11 mouse cellular contexts compared by ENCODE assay signal in genomic region chr11:117678740-117679139, GRCm38 (mm10). TPM values are rescaled to one million over a fixed set of nuclear protein-coding genes. Genes with fewer than 3 reads are reported as not detected.
DNase-seq lines count a peak whose midpoint lies in the region; ATAC-seq and TF ChIP-seq lines count a peak whose summit lies in the region.
"Had no signal": no experiment of that assay in that cellular context is flagged by ENCODE, and none has a peak within 500 bp of the region (broad histone marks: within the 10 kb centered on the region; RNA-seq: fewer than 3 reads in every experiment).

No protein-coding gene starts in this region.

- no peak for ATAC-seq in frontal cortex, adult (ENCODE audit: low TSS enrichment)

- no peaks in the 10 kb centered on the region for H3K9me3 ChIP-seq in heart, embryonic 10.5 days
- H3K9me3 ChIP-seq in CH12.LX (replicated peaks; ENCODE audit: low read length) = peaks cover 6% of the 10 kb centered on the region
- H3K9me3 ChIP-seq: liver, embryonic 15.5 days had no signal

- peaks cover 36% of the 10 kb centered on the region for H3K4me1 ChIP-seq in heart, embryonic 10.5 days
- peaks cover 4% of the 10 kb centered on the region; the same call in 1 of the 2 replicates for H3K4me1 ChIP-seq in lung, adult 2 months (ENCODE audit: control insufficient read depth, insufficient read depth, low read length)
- peaks cover 26 to 56% of the 10 kb centered on the region in 2 experiments for H3K4me1 ChIP-seq in CH12.LX (ENCODE audit: control insufficient read depth in 1 of 2, insufficient read depth in 2 of 2)
- peaks cover 8% of the 10 kb centered on the region for H3K4me1 ChIP-seq in cortical plate, adult 2 months (ENCODE audit: control insufficient read depth, insufficient read depth, low read length)
- H3K4me1 ChIP-seq: liver, embryonic 15.5 days had no signal

- H3K4me3 ChIP-seq in heart, embryonic 10.5 days = no peak overlapping the region
- H3K4me3 ChIP-seq in lung, adult 2 months (replicated peaks; ENCODE audit: extremely low read depth, low read depth, low read length) = no peak overlapping the region
- no peak overlapping the region for H3K4me3 ChIP-seq in CH12.LX (replicated peaks in 1 of 3; ENCODE audit: low read depth in 2 of 3, low read length in 2 of 3, poor library complexity in 1 of 3)
- no peak overlapping the region for H3K4me3 ChIP-seq in cortical plate, adult 2 months (ENCODE audit: insufficient read depth, low read length)
- H3K4me3 ChIP-seq: liver, embryonic 15.5 days had no signal

- H3K79me2 ChIP-seq in CH12.LX (replicated peaks; ENCODE audit: control insufficient read depth, extremely low read depth, insufficient read depth, poor library complexity, severe bottlenecking) = peaks cover 65% of the 10 kb centered on the region

- peak overlapping the region; percentile 28 for H3K9ac ChIP-seq in CH12.LX (ENCODE audit: insufficient read depth, low read depth)
- H3K9ac ChIP-seq: liver, embryonic 15.5 days had no signal

- TF ChIP-seq POLR2A in lung, adult 2 months (IDR thresholded peaks at IDR 0.05; ENCODE audit: borderline replicate concordance, extremely low read depth, low read depth, low read length) = no peak
- TF ChIP-seq POLR2A in CH12.LX (IDR thresholded peaks at IDR 0.05; ENCODE audit: low read depth, low read length) = no peak
- no peak for TF ChIP-seq POLR2A in cortical plate, adult 2 months (IDR thresholded peaks at IDR 0.05; ENCODE audit: extremely low read depth, insufficient read depth, low read length)

- no peak for TF ChIP-seq EP300 in CH12.LX (IDR thresholded peaks at IDR 0.05; ENCODE audit: low read length)

- TF ChIP-seq CTCF in lung, adult 2 months (IDR thresholded peaks at IDR 0.05; ENCODE audit: insufficient read depth, low read length) = 0 out of 2 replicates have a peak, but pooled peaks have one; percentile 1
- TF ChIP-seq CTCF in CH12.LX (conservative IDR thresholded peaks at IDR 0.05 in 1 of 2, IDR thresholded peaks at IDR 0.05 in 1 of 2; ENCODE audit: low read depth in 2 of 2, low read length in 2 of 2) = peak in 1 of 2 experiments; percentile 73; a peak in 2 of 4 replicates
- peak; percentile 26; the same call in 1 of the 2 replicates for TF ChIP-seq CTCF in cortical plate, adult 2 months (IDR thresholded peaks at IDR 0.05; ENCODE audit: extremely low read depth, insufficient read depth, low read length)

- no peaks in the 10 kb centered on the region for H3K27me3 ChIP-seq in heart, embryonic 10.5 days (ENCODE audit: insufficient read depth, poor library complexity, severe bottlenecking)
- H3K27me3 ChIP-seq in CH12.LX (replicated peaks) = no peaks in the 10 kb centered on the region
- H3K27me3 ChIP-seq: liver, embryonic 15.5 days had no signal

- in situ Hi-C loops in CH12.LX (cut with MboI; ENCODE audit: low pct_ligation_motif_present, low pct_unique_long_range_greater_than_20kb, low sequenced_read_pairs) = no loop called here

- DNase-seq in heart, adult 11 months = peak; percentile 70
- DNase-seq in heart, embryonic 10.5 days (ENCODE audit: low spot score) = no peak
- no peak for DNase-seq in lung, adult 2 months
- no peak for DNase-seq in lung, adult 18-20 months
- no peak for DNase-seq in CH12.LX (ENCODE audit: extremely low read depth)
- no peak for DNase-seq in ovary, postnatal 14 days (ENCODE audit: low spot score)
- DNase-seq: heart, postnatal 4 days; right cerebral cortex, postnatal 25 days had no signal

- peak; percentile 53 for TF ChIP-seq RAD21 in CH12.LX (IDR thresholded peaks at IDR 0.05; ENCODE audit: low read depth, low read length)

- WGBS in heart, embryonic 10.5 days = 38% methylated on average over 2 of the region's 2 CpGs
- 30% methylated on average over 2 of the region's 2 CpGs for WGBS in lung, adult 2 months

- H3K27ac ChIP-seq in heart, embryonic 10.5 days = no peak overlapping the region
- no peak overlapping the region for H3K27ac ChIP-seq in CH12.LX (ENCODE audit: insufficient read depth, low read depth)
- no peak overlapping the region for H3K27ac ChIP-seq in cortical plate, adult 2 months (ENCODE audit: insufficient read depth, low read length)
- H3K27ac ChIP-seq: liver, embryonic 15.5 days had no signal

- dilution Hi-C loops in CH12.LX (cut with MboI; ENCODE audit: extremely low pct_ligation_motif_present, extremely low pct_unique_long_range_greater_than_20kb, low sequenced_read_pairs) = no loop called here

- H3K36me3 ChIP-seq in heart, embryonic 10.5 days = no peaks in the 10 kb centered on the region
- H3K36me3 ChIP-seq in CH12.LX (replicated peaks in 1 of 2; ENCODE audit: control insufficient read depth in 1 of 2, insufficient read depth in 1 of 2, low read length in 1 of 2) = peaks cover 0 to 22% of the 10 kb centered on the region in 2 experiments
- H3K36me3 ChIP-seq: liver, embryonic 15.5 days had no signal

- H3K4me2 ChIP-seq in CH12.LX (ENCODE audit: insufficient read depth, low read depth, poor library complexity, severe bottlenecking) = no peak overlapping the region
- H3K4me2 ChIP-seq: liver, embryonic 15.5 days had no signal

TF ChIP-seq in CH12.LX, 34 proteins besides CTCF, POLR2A, EP300 and RAD21:
- TF ChIP-seq SMC3 (IDR thresholded peaks at IDR 0.05; ENCODE audit: low read depth, low read length) = peak; percentile 57
- TF ChIP-seq KAT2A (IDR thresholded peaks at IDR 0.05; ENCODE audit: insufficient replicate concordance, low read length) = no peak
TF ChIP-seq in CH12.LX: peak in this region for 1.

RNA-seq across cellular contexts. Expression of gene Tnrc6c, which starts 24.7 kb away (rescaled TPM):
- polyA plus RNA-seq in heart, embryonic 10.5 days (2016; fragmentation: Nextera tagmentation; extraction: Ambion mirVana) = 6.1 and 7.4 TPM in 2 replicates
- polyA plus RNA-seq in lung, adult 2 months (2012; rRNA removed) = 21.3 and 22.4 TPM in 2 replicates
- total RNA-seq in CH12.LX (2012; rRNA removed) = 16.7 and 17.2 TPM in 2 replicates
- 6.1 and 6.9 TPM in 2 replicates for total RNA-seq in CH12.LX (2014; rRNA removed)
- polyA plus RNA-seq in CH12.LX (2012; ENCODE audit: insufficient read length, low read depth) = 12.2 and 12.8 TPM in 2 replicates
- polyA plus RNA-seq in cortical plate, adult 2 months (2012; rRNA removed) = 46.9 and 54.7 TPM in 2 replicates
